Mouse (Mus musculus) mature B cell (primary cell): ENCODE data around the gene Kif23.

ENCODE experiments used
- in situ Hi-C: fragments of 300-500 bp; cut with MboI; formaldehyde crosslinking; loops from 2 replicates; pipeline ENCODE4 v1.14.3; 2019

Gene Kif23

DNA sequence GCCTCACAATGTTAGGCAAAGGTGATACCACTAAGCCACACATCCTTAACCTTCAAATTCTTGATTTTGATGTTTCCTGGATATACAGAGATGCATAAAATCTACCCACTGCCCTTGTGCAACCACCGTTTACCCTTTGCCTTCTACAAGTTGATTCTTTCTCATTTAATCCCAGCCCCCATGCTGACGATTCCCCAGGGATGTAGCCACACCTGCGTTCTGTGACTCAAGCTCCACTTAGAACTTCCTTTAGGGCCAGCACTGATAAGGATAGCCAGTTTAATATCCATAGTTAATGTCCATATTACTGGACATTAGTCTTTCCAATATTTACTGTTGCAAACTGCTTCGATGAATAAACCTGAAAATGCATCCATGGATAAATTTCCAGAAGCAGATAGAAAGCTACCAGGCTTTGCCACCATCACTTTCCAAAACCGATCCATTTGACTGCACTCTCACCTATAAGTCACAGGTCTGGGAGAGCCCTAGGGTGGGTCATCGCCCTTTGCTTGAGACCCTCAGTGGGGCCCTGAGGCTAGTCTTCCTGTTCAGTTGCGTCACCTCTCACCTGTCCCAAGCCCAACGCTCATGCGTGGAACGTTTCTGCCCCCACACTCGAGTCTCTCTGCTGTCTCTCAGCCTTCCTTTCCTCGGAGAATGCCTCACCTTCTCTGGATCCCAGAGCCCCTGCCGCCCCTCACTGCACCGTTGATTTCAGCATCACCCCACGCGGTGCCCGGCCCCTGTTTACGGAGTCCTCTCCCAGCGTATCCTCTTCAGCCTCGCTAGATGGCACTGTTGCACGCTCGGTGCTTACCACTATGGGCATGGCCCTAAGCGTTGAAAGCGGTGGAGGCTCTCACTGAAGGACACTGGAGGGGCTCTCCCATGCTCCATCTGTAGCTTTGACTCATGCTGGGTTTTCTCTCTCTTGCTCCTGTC is 1.1 kb upstream of the Kif23 start:
- in situ Hi-C loops = no loop called here

DNA sequence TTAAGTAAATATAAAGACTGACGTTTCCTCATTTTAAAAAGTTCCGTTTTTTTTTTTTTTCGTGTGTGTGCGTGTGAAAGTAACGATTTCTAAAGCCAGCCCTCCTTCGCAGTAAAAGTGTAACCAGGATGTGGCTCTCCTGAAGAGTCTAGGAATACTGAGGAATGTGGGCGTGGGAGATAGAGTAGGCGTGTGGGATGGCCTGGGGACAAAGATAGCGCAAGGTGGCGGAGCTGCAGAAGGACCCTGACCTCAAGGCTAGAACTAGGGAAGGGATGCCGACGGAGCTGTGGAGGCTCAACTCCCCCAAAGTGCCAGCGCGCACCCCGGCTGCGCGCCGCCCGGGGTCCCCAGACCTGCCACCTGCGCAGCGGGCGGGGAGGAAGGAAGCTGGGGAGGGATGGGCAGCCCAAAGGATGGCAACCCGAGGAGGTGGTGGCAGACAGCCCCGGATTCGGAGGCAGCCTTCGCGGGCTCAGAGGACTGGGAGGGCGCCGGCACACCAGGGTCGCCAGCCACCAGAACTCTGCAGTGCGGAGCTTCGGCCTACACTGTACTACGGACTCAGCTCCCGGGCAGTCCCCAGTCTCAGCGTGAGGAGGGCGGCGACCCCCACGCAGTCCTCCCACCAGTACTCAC is 482 bp downstream of the Kif23 start:
- in situ Hi-C loops = no loop called here

DNA sequence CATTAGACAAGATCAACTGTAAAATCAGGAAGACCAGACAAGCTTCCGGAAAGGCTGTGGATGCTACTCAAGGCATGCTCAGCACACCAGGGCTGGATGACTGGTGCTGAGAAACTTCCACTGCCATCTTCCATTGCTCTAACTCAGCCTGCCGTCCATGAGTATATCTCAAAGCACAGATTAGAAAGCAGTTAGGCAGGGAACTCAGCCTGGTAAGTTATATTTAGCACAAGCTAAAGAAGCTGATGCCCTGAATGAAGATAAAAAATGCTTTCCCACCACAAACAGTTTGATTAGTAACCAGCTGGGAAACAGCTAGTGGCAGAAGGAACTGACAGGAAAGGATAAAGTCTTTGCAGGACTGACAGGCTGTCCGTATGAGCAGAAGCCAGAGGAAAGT is 5.5 kb downstream of the Kif23 start:
- in situ Hi-C loops = no loop called here

DNA sequence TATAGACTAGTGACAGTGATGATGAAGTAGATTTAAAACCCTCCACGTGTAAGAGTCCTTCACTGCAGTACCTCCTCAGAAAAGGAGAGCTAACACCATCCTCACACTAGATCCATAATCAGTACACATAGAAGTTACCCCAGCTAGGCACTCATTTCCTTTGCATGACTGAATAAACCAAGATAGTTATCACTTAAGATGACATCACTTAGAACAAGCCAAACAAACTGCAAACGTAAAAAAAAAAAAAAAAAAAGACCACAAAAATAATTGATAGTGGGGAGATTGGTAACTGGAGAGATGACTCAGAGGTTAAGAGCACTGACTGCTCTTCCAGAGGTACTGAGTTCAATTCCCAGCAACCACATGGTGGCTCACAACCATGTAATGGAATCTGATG is 13.2 kb downstream of the Kif23 start:
- in situ Hi-C loops = no loop called here

DNA sequence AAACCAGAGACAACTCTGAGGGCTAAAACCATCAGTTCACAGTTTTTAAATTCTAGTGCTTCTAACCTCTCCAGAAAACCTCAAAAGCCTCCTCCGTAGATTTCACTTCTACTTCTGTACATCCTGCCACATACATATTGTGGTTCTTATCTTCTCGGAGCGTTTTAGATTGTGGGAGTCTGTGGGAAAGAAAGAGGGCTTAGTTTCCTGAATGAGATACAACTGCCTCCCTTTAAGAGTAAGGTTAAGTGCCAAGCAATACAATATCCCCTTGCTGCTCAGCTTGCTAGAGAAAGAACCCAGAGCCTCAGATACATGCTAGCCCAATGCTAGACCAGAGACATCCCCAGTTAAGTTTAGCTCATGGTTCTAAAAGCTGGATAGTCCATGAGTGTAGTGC is 14.6 kb downstream of the Kif23 start:
- in situ Hi-C loops = no loop called here

DNA sequence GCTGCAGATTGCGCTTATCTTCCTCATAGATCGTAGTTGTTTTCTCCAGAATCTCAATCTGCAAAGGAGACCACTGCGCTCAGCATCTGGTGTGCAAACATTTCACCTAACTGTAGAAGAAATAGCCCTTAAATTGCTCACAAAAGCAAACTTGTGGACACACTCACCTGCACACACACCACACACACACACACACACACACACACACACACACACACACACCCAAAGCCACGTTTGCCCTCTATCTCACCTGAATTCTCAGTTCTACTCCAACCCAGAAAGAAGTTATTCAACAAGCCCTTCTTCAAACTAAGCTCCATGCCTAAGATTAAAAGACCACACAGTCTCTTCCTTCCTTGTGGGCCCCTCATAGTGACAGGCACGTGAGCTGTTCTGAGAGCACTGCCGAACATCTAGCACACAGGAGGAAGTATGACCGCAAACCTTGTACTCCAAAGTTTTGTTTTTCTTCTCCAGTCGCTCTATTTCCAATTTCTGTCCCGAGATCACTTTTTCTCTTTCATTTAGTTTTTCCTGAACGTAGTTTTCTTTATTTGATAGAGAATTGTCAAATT is 21.4 kb downstream of the Kif23 start:
- in situ Hi-C loops = no loop called here

DNA sequence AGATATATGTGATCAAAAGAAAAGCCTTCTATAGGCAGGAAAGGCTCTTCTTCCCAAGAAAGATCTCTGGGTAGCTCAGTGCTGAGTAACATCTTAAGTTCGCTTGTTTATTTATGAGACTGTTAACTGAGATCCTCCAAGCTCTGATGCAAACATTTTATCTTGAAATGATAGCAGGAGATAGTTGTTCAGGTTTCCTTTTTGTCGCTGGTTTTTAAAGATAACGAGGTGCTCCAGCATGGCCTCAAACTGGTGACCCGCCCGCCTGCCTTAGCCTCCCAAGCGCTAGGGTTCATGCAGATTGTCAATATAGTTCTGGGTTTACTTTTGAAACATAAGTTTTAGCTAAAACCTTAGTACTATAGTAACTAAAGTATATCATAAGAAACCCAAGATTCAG is 26.2 kb downstream of the Kif23 start:
- in situ Hi-C loops = no loop called here

DNA sequence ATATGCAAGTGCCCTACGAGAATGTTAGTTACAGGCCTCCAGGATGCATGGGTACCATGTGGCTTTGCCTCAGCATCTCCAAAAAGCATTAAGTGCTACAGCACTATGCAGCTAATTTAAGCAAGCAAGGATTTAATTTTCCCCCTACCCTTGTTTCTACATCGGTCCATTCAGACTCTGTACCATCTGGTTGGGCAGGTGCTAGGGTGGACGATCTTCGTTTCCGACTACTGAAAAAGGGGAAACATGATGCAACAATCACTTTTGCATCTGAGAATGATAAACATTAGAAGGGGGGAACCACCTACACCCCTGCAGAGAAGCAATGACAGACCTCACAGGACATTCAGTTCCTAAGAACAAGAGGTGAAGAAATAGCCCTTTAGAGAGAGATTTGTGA is 27.1 kb downstream of the Kif23 start:
- in situ Hi-C loops = no loop called here

DNA sequence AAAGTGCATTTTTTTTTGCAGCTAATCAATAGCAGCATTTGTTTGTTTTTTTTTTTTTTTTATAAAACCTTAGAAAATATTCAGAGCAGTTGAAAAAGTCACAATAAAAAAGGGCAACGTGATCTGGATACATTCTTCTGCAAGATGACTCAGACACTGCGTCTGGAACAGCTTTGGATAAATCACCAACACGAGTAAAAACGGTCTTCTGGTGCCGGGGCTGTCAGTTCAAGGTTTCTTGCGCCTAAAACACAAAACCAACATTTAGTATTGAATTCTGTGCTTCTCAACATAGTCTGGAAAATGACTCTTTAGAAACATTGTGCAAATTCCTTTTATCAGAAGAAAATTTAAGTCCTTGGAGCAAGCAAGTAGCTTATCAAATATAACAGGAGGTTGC is 29.1 kb downstream of the Kif23 start:
- in situ Hi-C loops = no loop called here

DNA sequence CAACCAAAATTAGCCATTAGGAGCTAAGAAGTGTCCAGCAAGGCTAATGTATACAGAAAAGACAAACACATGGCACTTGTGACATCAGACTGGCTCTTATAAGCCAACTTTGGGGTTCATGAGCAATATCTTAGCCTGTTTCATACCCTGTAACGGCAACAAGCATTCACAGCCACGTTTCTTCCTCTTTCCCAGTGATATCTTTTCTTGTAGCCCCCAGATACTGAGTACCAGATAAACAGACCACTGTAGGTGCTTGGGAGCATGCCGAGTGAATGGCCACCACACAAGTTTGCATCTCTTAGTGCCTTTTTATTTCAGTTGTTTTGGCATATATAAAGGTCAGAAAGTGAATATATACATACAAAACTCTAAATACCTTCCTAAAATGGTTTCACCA is 29.6 kb downstream of the Kif23 start:
- in situ Hi-C loops = no loop called here

DNA sequence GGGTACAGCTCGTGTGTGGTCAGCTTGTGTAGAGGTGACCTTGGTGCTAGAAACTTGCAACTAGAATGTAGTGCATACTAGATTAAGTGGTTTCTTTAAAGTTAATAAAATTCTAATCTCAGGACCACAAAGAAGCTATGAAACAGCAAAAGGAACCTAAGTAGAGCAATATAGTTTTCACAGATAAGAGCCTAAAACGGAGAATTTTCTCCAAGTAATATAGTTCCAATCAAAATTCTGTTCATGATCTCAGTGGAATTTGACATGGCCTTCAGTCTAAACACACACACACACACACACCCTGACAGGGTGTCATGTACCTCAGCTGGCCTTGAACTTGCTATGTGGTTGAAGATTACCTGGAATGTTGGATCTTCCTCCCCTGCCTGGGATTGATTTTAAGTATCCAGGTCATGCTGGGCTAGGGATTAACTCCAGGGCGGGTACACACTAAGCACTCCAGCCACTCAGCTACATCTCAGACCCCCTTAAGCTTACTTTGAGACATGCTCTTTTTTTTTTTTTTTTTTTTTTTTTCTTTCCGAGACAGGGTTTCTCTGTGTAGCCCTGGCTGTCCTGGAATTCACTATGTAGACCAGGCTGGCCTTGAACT is 31.1 kb downstream of the Kif23 start:
- in situ Hi-C loops = no loop called here

DNA sequence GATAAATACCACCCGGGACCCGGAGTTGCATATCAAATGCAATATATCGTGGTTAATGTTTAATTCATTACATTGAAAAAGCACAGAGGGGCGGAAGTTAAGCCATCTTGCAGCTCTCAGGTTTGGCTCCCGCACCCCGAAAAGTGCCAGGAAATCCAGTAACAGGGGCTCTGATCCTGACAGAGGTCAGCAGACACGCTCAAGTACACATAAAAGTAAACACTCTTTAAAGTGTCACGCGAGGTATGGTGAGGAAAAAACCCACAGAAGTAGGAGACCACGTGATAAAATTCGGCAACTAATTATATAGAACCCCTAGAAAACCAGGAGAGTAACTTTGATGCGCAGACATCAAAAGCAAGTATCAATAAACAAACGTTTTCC is 31.7 kb downstream of the Kif23 start:
- in situ Hi-C loops = no loop called here

DNA sequence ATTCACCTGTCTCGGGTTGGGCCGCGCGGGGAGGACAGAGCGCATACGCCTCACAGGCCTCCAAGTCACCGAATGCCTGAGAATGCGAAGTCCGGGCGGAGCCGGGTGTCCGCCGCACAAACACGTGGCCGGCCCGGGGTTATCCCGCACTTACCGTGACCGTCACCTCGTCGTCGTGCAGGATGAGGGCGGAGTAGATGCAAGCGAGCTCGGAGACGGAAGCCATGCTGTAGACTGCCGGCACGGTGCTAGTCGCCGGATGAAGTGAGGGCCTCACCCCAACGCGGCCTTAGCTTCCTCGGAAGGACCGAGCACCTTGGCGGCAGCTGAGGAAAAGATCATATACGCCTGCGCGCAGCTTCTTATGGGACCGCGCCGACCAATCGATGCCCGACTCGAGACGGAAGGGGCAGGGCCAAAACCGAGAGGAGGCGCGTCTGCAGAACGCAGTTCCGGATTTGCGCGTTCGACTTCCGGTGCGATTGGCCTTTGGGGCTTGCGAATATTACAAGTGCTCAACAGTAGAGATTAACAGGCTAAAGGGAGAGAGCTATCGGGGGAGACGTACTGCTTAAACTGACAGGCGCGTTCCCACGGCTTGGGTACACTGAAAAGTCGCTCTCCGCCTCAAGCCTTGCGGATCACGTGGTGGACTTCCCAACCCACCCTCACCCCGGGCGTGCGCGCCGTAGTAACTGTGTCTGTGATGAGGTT is 32.2 kb downstream of the Kif23 start, which contains the start of gene Rplp1:
Gene Rplp1, minus strand, starts transcription at position 340 of the 714 bp plus-strand sequence.
- in situ Hi-C loops = no loop called here

DNA sequence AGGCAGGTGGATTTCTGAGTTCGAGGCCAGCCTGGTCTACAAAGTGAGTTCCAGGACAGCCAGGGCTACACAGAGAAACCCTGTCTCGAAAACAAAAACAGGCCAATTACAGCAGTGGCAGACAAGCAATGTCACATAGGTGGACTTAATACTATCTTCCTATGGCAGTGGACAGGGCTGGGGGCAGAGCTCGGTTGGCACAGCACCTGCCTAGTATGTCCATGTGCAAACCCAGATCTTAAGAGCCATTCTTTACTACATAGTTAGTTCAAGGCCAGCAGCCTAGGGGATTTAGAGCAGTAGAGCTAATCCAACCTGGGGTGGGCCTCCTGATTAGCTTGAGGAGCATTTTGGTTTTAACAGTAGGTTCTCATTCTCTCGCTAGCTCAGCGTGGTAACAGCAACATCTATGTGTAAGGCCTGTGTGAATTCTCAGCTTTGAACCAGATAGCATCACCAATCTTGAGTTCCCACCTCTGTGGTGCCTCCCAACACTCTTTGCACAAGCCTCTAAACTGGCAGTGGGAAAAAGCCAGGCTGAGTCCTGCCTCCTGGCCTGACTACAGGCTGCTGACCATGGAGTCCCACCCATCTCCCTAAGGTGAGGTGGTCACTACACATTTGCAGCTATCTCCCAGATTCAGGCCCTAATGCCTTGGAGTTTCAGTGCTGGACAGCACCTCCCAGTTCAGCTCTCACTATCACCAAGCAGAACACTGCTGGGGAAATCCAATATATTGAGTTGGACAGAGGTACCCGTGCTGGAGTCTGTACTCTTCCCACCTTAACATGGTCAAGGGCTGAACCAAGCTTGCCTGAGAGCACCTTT is 35.1 kb downstream of the Kif23 start:
- in situ Hi-C loops = no loop called here

DNA sequence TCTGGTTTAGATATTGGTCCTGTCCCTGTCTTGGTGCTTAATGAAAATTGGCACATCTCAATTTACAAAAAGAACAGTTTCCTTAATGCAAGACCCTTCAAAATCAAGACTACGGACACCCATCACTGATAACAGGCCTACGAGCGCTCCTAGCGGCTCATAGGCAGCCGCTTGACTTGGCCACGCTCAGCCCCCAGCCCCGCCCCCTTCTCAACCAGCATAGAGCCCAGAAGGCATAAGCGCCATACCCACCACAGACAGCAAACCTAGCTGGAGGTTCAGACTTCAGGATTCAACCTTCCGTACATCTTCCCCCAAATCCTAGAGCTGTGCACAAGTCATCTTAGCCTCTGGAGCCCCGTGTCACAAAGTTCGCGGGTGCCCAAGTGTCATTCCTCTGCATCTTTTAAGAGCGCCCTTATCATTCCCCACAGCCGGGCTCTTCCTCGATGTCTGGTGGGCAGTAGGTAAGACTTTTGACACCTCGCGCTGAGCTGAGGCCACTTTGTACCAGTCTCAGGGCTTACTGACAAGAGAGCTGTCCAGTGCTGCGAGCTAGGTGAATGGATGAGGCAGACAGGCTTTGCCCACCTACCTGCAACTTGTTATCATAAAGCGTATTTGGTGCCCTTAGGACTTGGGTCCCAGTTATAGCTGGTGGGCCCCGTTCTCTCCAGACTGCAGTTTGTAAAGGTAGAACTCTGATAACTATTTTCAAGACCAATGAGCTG is 35.9 kb downstream of the Kif23 start:
- in situ Hi-C loops = no loop called here

DNA sequence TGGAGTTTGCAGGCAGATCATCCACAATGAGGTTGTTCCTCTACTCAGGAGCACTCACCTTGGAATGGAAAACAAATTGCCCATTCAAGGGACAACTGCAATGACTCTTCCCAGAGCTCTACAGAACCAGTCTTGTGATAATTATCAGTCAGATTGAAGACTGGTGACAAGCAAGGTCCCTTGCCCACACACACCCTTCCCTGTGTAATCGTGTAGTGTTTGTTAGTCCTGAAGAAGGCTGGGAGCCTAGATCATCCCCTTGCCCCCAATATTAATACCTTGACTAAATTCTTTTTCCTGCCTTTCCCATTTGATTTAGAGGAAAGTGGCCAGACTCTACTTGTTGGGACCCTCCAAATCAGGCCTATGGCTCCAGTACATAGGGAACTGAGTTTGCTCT is 36.9 kb downstream of the Kif23 start:
- in situ Hi-C loops = no loop called here

DNA sequence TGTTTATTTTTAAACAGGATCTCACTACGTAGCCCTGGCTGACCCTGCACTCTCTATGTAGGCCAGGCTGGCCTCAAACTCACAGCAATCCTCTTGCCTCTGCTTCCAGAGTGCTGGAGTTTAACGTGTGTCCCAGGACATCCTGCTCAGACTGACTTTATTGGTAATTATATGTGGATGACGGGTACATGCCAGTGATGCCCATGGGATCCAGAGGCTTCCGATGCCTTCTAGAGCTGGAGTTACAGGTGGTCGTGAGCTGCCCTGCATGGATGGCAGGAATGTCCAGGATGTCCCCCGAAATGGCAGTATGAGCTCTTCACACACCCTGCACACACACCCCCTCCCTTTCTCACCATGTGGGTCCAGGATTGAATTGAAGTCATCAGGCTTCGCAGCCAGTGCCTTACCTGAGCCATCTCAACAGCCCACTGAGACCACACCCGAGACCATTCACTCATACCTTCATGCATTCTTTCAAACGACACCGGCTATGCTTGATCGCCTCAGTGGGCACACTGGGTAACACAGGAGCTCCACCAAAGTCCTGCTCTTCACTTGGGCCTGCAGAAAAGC is 37.7 kb downstream of the Kif23 start:
- in situ Hi-C loops = no loop called here

DNA sequence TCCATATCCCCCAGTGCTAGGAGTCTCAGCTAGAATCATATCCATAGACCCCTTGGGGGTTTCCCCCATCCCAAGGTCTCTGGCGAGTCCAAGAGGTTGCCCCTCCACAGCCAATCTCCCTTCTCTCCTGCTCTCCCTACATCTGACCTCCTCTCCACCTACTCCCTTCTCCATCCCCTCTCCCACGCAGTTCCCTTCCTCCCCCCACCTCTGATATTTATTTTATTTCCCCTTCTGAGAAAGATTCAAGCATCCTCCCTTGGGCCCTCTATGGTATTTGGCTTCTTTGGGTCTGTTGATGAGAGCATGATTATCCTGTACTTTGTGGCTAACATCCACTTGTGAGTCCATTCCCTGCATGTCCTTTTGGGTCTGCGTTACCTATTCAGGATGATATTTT is 38.2 kb downstream of the Kif23 start:
- in situ Hi-C loops = no loop called here

DNA sequence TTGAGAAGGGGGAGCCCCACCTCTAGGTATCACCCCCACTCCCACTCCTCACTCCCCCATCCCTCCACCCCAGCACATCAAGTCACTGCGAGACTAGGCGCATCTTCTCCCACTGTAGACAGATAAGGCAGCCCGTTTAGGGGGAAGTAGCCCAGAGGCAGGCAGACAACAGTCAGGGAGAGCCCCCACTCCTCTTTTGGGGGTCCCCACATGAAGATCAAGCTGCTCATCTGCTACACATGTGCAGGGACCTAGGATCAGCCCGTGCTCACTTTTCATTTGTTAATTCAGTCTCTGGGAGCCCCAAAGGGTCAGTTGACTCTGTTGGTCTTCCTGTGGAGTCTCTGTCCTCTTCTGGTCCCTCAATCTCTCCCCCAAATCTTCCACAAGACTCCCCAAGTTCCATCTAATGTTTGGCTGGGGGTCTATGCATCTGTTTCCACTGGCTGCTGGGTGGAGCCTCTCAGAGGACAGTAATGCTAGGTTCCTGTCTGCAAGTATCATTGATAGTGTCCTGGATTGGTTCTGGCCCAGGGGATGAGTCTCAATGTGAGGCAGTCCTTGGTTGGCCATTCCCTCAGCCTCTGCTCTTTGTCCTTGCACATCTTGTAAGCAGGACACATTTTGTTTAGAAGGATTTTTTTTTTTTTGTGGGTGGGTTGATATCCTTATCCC is 38.8 kb downstream of the Kif23 start:
- in situ Hi-C loops = no loop called here
